In the genomic region with DNA sequence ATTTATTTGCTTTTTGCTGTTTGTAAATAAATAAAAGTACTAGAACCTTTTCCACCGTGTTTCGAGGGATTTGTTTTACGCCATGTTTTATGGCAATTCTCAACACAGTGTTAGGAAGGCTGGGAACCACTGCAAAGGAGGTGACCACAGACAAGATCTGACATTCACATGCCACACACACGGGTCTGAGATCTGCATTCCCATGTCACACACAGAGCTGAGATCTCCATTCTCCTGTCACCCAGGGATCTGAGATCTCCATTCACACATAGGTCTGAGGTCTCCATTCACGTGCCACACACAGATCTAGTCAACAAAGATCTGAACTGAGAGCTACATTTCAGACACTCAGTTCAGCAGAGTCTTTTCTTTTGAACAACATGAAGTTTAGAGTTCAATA, we compare ENCODE assay signal across 25 mouse cellular contexts.
DNase-seq lines count a peak whose midpoint lies in the region; ATAC-seq and TF ChIP-seq lines count a peak whose summit lies in the region.
"Had no signal": no experiment of that assay in that cellular context is flagged by ENCODE, and none has a peak within 500 bp of the region (broad histone marks: within the 10 kb centered on the region; RNA-seq: fewer than 3 reads in every experiment).

No protein-coding gene starts in this region.

- no peak overlapping the region for H3K4me3 ChIP-seq in heart, adult 2 months
- H3K4me3 ChIP-seq in liver, embryonic 12.5 days = peak overlapping the region; percentile 64
- no peak overlapping the region for H3K4me3 ChIP-seq in macrophage (ENCODE audit: inconsistent target)
- H3K4me3 ChIP-seq: embryonic facial prominence, embryonic 10.5 days; forebrain, embryonic 12.5 days; heart, embryonic 12.5 days; hindbrain, embryonic 12.5 days; kidney, embryonic 15.5 days; limb, embryonic 12.5 days; lung, embryonic 15.5 days had no signal

- TF ChIP-seq POLR2A in heart, adult 2 months (IDR thresholded peaks at IDR 0.05; ENCODE audit: insufficient read depth, low read depth, low read length) = no peak

- no peaks in the 10 kb centered on the region for H3K79me2 ChIP-seq in heart, adult 2 months (replicated peaks; ENCODE audit: control insufficient read depth, insufficient read depth, low read length)
- H3K79me2 ChIP-seq in macrophage (ENCODE audit: inconsistent target) = no peaks in the 10 kb centered on the region

- no peak for TF ChIP-seq EP300 in heart, adult 2 months (IDR thresholded peaks at IDR 0.05; ENCODE audit: insufficient read depth, low read depth, low read length)

- DNase-seq in heart, adult 11 months = peak; percentile 67
- DNase-seq in heart, adult 2 months = no peak
- DNase-seq in c-Kit-positive CD71-positive TER-119-positive erythroid progenitor cells, embryonic 14.5 days (ENCODE audit: low spot score) = peak; percentile 53
- no peak for DNase-seq in adrenal gland, adult 18-20 months (ENCODE audit: low spot score in 2 of 2)
- no peak for DNase-seq in ovary, postnatal 10 days (ENCODE audit: low spot score)
- no peak for DNase-seq in adrenal gland, postnatal 36 days
- DNase-seq: cerebellum, adult 8-10 months; heart, postnatal 10 days; kidney, postnatal 36 days; layer of hippocampus, postnatal 36 days; lung, postnatal 36 days; right cerebral cortex, adult 18-20 months; right cerebral cortex, postnatal 4 days; thymus, adult 18-20 months had no signal

- WGBS in heart, adult 2 months = 93% methylated on average over 5 of the region's 5 CpGs
- 53% methylated on average over 5 of the region's 5 CpGs for WGBS in liver, embryonic 12.5 days (ENCODE audit: insufficient replicate concordance)
- 96% methylated on average over 5 of the region's 5 CpGs for WGBS in macrophage (ENCODE audit: missing documents)

- no peaks in the 10 kb centered on the region for H3K27me3 ChIP-seq in heart, adult 2 months (ENCODE audit: control insufficient read depth, insufficient read depth, low read length)
- H3K27me3 ChIP-seq in liver, embryonic 12.5 days (replicated peaks) = no peaks in the 10 kb centered on the region
- H3K27me3 ChIP-seq: heart, embryonic 12.5 days; kidney, embryonic 15.5 days; limb, embryonic 12.5 days; lung, embryonic 15.5 days had no signal

- no peaks in the 10 kb centered on the region for H3K9me3 ChIP-seq in liver, embryonic 12.5 days (replicated peaks)
- H3K9me3 ChIP-seq: embryonic facial prominence, embryonic 10.5 days; forebrain, embryonic 12.5 days; heart, embryonic 12.5 days; hindbrain, embryonic 12.5 days; kidney, embryonic 15.5 days; limb, embryonic 12.5 days; lung, embryonic 15.5 days had no signal

- H3K4me2 ChIP-seq in liver, embryonic 12.5 days = peak overlapping the region; percentile 57
- H3K4me2 ChIP-seq: forebrain, embryonic 12.5 days; heart, embryonic 12.5 days; hindbrain, embryonic 12.5 days; kidney, embryonic 15.5 days; limb, embryonic 12.5 days; lung, embryonic 15.5 days; midbrain, embryonic 11.5 days had no signal

- H3K36me3 ChIP-seq in heart, adult 2 months (ENCODE audit: control insufficient read depth, insufficient read depth, low read length) = peaks cover 2% of the 10 kb centered on the region; the same call in 1 of the 2 replicates
- peaks cover 19% of the 10 kb centered on the region for H3K36me3 ChIP-seq in liver, embryonic 12.5 days
- H3K36me3 ChIP-seq in macrophage (ENCODE audit: inconsistent target) = no peaks in the 10 kb centered on the region
- H3K36me3 ChIP-seq: embryonic facial prominence, embryonic 10.5 days; forebrain, embryonic 12.5 days; hindbrain, embryonic 12.5 days; kidney, embryonic 15.5 days; limb, embryonic 12.5 days; lung, embryonic 15.5 days had no signal

- H3K27ac ChIP-seq in heart, adult 2 months = no peak overlapping the region
- H3K27ac ChIP-seq in liver, embryonic 12.5 days = peak overlapping the region; percentile 97
- H3K27ac ChIP-seq in macrophage = peak overlapping the region; percentile 99
- H3K27ac ChIP-seq: embryonic facial prominence, embryonic 10.5 days; forebrain, embryonic 12.5 days; hindbrain, embryonic 12.5 days; kidney, embryonic 15.5 days; limb, embryonic 12.5 days; lung, embryonic 15.5 days had no signal

- TF ChIP-seq CTCF in heart, adult 2 months (IDR thresholded peaks at IDR 0.05) = no peak

- no peak overlapping the region for H3K9ac ChIP-seq in heart, adult 2 months (ENCODE audit: low read depth, low read length)
- peak overlapping the region; percentile 77 for H3K9ac ChIP-seq in liver, embryonic 12.5 days
- H3K9ac ChIP-seq: forebrain, embryonic 12.5 days; heart, embryonic 12.5 days; hindbrain, embryonic 12.5 days; kidney, embryonic 15.5 days; limb, embryonic 12.5 days; lung, embryonic 15.5 days had no signal

- ATAC-seq in liver, embryonic 12.5 days = peak; percentile 43
- ATAC-seq: intestine, postnatal 0 days had no signal

- intact Hi-C loops in heart, adult 2 months (cut with DNase I) = loop anchor here (5.0 kb wide), 1 partner anchor 52 kb away; no protein-coding TSS in a partner anchor

- H3K4me1 ChIP-seq in heart, adult 2 months (ENCODE audit: control insufficient read depth, insufficient read depth, low read length) = peaks cover 5% of the 10 kb centered on the region
- peaks cover 55% of the 10 kb centered on the region for H3K4me1 ChIP-seq in liver, embryonic 12.5 days

Comparison
In these comparisons a context has a peak if more than half of its experiments do, and no peak if none do; other contexts are left out.
1. DNase-seq: peak in heart, adult 11 months (single experiment) and c-Kit-positive CD71-positive TER-119-positive erythroid progenitor cells, embryonic 14.5 days (single experiment); none in heart, adult 2 months (0 of 2), adrenal gland, adult 18-20 months (0 of 2), ovary, postnatal 10 days (single experiment) and adrenal gland, postnatal 36 days (0 of 2).